Mouse (Mus musculus): ENCODE measurements around the gene 4921504E06Rik.

DNA sequence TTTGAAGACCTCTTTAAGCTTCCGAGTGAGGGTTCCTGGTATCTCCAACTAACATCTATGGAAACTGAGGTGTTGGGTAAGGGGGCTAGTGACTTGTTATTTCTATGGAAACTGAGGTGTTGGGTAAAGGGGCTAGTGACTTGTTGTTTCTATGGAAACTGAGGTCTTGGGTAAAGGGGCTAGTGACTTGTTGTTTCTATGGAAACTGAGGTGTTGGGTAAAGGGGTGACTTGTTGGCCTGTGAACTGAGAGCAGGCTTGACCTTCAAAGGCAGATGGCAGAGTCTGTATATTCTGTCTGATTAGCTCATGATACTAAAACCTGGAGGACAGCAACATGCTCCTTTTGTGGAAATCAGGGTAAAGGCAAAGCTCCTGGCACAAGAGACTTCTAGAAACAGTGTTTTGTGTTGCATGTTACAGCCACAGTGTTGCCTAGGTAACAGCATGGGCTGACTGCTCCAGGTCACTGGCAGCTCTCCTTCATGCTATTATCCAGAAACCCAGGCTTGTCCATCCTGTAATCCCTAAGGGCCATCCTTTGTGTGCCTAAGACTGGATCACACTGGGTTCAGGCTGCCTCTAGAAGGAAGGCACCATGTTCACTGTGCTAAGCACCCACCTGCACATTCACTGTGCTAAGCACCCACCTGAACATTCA, 133.9 kb downstream of the 4921504E06Rik start:
- TF ChIP-seq POLR2A (IDR thresholded peaks at IDR 0.05; ENCODE audit: control insufficient read depth, extremely low read depth, insufficient read depth, low read length, poor library complexity) (no peak), CTCF (IDR thresholded peaks at IDR 0.05; ENCODE audit: borderline replicate concordance, control insufficient read depth, extremely low read depth, insufficient read depth, low read length, poor library complexity) (no peak)
